Mouse (Mus musculus) retina, adult 2 months (tissue): ENCODE measurements at regions not wholly inside any gene's neighbourhood (a gene's known extent, or its start where the extent isn't known, plus 50 kb on each side); places are given as distances from the start of the nearest gene placed in this dataset.

ENCODE experiments used
- DNase-seq: peaks from one replicate; pipeline ENCODE4 v3.0.0-alpha.2; 2012; ENCODE audit warnings: low read depth, low spot score

GRCm38 (mm10) chr9:41578221-41579106 lies 417.0 kb upstream of the Ubash3b start:
- DNase-seq = no peak

GRCm38 (mm10) chr9:41577760-41578159 lies 416.3 kb upstream of the Ubash3b start:
- no peak for DNase-seq

GRCm38 (mm10) chr9:41575826-41576225 lies 414.3 kb upstream of the Ubash3b start:
- no peak for DNase-seq

DNA sequence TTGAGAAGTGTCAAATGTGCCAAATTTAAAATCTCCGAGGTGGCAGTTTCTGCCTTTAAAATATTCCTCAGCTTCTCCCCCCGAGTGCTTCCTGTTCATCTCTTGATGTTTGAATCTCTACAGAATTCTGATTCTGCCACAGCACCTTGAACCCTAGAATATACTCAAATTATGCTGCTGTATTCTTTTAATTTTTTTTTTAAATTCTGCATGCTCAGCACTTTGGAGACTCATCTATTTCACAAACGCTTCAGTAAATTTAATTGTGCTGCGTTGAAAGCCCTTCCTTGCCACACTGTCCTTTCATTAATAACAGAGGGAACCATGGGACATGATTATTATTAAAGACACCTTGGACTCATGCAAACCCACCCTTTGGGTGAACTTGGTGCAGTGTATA lies 408.8 kb upstream of the Ubash3b start:
- no peak for DNase-seq

- DNase-seq = no peak
Measured at GRCm38 (mm10) chr9:41566496-41566895, 405.0 kb upstream of the Ubash3b start.

GRCm38 (mm10) chr9:41565784-41566183 lies 404.3 kb upstream of the Ubash3b start:
- no peak for DNase-seq

GRCm38 (mm10) chr9:41563376-41563775 lies 401.9 kb upstream of the Ubash3b start:
- no peak for DNase-seq

DNA sequence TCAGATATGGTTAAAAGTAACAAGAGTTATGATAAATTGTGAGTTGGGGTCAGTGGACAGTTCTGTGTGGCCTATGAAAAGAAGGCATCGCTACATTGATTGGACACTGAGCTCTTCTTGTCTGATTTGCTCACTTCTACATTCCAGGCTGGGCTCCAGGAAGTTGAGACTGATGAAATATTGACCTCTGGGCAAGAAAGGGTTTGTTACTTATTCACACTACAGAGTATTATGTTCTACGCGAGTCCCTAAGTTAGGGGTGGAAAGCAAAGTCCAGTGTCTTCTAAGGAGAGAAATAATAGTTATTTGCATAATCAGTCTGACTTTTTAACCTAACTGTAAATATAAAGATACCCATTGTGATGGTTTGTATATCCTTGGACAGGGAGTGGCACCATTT lies 397.0 kb upstream of the Ubash3b start:
- DNase-seq = no peak

DNA sequence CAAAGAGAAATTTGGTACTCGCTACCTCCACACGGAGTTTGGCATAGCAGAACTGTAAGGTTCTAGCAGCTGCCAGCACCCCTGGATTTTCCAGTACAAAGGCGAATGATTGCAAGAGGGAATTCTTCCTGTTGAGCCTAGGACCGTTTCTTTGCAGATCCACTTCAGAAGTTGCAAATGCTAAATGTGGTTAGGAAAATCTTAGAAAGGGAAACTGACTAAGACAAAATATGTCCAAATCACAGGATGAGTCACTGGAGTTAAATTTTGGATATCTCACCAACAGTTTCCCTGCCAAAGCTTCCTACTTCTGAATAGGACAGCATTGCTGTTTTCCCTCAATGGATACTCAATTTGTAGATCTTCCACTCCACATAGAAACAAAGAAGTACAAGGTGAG lies 395.4 kb upstream of the Ubash3b start:
- DNase-seq = no peak

DNA sequence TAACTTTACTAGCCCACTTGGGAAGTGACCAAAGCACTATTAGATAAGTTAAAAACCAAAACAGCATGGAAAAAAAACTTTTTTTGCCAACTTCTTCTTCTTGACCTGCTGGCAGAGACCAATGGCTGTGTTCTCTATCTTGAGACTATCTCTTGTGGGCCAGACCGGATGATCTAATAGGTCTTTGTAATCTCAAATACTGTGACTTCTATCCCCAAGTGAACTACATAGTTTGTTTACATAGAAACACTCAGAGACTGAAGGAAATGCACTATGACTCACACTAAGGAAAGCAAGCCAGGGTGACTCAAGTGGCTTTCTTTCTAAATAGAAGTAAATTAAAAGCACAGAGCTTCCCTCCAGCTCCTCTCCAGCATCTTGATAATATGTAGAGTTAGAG lies 384.3 kb upstream of the Ubash3b start:
- DNase-seq = no peak

DNA sequence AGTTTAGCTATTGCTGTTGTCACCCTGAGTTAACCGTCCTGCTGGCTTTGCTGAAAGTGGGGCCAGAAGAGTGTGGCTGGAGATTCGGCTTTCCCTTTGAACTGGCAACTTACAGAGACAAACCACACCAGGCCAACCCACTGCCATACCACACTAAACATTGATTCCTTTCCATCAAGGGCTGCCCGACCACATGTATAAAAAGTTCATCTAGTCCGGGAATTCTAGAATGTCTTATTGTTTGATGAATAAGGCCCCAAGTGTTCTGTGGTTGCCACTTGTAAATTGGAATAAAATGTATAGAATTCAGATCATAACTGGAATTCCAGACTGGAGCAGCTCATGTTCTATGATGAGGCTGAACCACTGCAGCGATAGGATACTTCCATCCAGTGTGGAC lies 381.0 kb upstream of the Ubash3b start:
- no peak for DNase-seq

- no peak for DNase-seq
Measured at GRCm38 (mm10) chr9:41541327-41541726, 379.8 kb upstream of the Ubash3b start.

DNA sequence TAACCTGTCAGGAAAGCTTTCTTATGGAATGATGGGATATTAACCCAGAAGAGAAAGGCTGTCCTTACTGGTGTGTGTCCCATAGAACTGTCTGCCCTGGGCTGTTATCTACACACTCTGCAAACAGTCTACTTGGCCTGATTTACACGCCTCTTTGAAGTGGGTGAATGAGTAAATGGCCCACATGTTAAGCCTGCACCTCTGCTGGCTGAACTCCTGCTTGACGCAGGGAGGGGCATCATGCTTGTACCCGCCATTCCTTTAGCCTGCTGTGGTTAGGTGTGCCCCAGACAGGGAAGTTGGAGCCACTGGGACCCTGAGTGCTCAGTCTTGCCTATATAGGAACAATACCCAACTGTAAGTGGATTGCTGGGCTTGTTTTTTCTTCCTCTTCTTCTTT lies 371.3 kb upstream of the Ubash3b start:
- DNase-seq = no peak

DNA sequence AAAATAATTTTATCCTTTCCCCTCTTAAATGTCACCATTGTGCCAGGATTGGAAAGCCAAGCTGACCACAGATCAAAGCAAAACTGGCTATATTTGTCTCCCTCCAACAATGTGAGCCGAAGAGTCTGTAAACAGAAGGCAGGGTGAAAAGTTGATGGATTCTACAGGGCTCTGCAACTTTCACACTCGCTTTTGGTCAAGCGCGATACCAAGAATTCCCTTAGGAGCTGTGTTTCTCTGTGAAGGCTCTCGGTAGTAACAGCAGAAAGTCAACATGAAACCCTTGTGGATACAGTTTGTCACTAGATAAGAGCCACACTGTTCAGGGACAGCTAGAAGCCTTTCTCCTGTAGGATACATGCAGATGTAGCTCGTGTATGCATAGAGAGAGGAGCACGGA lies 370.8 kb upstream of the Ubash3b start:
- DNase-seq = no peak

GRCm38 (mm10) chr9:41531596-41531995 lies 370.1 kb upstream of the Ubash3b start:
- no peak for DNase-seq

DNA sequence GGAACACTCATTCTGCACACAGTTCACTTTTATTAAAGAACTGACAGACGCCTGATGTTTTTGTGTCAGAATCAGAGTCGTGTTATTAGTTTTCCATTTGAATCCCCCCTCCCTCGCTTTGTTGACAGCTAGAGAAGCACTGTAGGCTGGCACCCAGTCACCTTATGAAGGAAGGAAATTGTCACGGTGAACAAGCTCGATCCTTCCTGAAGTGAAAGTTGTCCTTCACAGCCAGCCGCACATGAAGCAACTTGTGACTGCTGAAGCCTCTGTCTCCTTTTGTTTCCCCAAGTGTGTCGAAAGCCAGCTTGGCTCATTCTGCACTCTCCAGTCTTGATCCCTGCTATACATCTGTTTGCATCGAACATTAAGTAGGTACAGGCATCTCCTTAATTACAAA lies 364.6 kb upstream of the Ubash3b start:
- no peak for DNase-seq

GRCm38 (mm10) chr9:41525534-41525933 lies 364.0 kb upstream of the Ubash3b start:
- DNase-seq = no peak

DNA sequence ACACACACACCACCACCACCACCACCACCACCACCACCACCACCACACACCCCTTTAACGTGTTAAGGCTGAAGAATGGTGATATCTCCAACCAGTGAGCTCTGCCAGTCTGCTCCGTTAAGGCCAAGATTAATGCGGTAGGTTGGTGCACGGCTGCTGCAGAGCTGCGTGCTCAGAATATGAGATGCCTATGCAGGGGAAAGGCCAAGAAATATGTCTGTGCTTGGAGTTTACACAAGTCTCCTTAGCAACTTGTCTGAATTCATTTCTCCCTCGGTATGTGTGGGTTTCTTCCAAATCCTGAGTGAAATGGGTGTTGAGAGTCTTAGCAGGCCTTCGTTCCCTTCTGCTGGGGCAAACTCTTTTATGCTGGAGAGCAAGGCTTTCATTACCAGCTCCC lies 363.1 kb upstream of the Ubash3b start:
- no peak for DNase-seq

- no peak for DNase-seq
Measured at GRCm38 (mm10) chr9:41523969-41524368, 362.5 kb upstream of the Ubash3b start.

DNA sequence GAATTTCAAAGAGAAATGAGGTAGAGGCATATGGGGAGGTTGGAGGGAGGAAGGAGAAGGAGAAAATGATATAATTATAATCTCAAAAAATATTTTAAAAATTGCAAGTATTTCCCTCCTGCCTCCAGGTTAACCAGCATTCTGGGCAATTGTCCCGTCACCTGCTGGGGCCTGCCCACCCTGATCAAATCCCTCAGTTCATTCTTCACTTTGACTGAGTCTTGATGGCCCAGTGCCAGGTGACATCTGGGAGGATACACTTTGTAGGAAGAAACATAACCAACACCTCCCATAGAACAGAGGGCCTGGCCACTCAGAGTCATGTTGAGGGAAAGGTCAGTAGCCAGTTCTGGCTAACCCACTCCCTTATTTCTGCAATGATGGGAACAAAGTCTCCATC lies 360.8 kb upstream of the Ubash3b start:
- DNase-seq = no peak

DNA sequence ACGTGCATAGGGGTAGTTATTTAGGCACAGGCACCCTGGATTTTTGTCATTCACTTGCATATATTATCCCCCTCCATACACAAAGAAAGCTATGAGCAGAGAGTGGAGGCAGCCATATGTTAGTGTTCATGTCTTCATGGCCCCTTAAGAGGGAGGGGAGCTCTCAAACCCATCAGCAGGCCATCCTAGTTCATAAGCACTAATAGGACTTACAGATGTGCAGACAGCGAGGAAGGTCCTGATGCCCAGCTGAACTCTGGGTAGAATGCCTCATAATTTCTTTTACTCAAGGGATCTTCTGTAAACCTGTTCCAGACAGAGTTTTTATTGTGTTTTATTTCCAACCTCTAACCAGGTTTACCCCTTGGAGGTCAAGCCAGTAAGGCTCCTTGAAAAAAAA lies 356.3 kb upstream of the Ubash3b start:
- no peak for DNase-seq

DNA sequence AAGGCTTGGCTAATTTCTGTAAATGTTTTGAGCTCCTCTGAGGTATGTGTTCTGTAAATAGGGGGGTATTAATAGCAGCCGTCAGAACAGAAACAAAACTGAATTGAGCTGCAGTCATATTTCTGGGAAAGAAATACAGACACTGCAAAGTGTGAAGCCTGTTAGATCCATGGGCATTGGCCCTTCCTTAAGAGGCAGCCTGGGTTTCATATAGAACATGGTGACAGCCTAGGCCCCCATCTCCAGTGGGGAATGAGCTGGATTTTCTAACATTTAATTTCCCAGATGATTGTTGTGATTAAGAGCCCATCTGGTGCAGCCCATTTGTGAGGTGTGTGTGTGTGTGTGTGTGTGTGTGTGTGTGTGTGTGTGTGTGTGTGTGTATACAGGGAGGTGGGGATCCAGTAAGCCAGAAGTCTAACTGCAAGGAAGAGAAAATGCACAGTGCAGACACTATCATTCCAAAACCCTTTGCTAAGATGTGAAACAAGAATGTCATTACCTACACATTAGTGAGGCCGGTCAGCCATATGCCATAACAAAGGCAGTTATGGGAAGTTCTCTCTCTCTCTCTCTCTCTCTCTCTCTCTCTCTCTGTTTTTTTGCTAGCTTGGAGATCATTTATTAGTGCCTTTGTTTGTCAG lies 355.7 kb upstream of the Ubash3b start:
- no peak for DNase-seq

DNA sequence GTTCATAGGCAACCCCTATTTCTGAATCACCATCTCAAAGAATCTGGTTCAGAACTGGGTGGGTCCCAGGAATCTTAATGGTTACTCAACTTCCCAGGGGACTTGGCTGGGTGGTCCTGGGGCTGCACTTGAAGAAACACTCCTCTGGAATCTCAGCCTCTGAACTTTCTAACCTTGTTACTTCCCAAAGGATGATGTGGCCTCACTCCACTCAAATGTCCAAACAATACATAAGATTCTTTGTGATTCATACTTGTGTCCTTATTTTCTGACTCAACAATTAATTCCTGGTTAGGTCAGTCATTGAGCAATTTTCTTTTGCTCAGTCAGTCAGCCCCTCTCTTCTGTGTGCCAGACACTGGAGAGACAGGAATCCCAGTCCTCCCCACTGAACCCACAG lies 353.7 kb upstream of the Ubash3b start:
- DNase-seq = no peak
